Mouse (Mus musculus) heart, embryonic 10.5 days (tissue): ENCODE results near the gene Ahcy. TPM values are rescaled to one million over a fixed set of nuclear protein-coding genes. Genes with fewer than 3 reads are reported as not detected.
A peak's percentile ranks its signal among the peaks of the same experiment; 100 is the strongest.
"Not testable (repeated sequence)": the region's sequence is repeated elsewhere in the genome, so short reads cannot be mapped to it uniquely, and the experiment has no call there.

Experiments used
- DNase-seq: peaks from one replicate; pipeline ENCODE4 v3.0.0-alpha.2; 2017; ENCODE audit warnings: low spot score
- H3K27ac ChIP-seq: fragments of 300-500 bp; sonication (generic); 2 replicates; pipeline ENCODE4 v1.5.1; 2016; ENCODE audit warnings: mild to moderate bottlenecking
- H3K27me3 ChIP-seq: fragments of 300-500 bp; sonication (generic); 2 replicates; pipeline ENCODE4 v1.6.1; 2016; ENCODE audit warnings: mild to moderate bottlenecking; ENCODE audit not compliant: poor library complexity, insufficient read depth, severe bottlenecking
- H3K36me3 ChIP-seq: fragments of 300-500 bp; sonication (generic); 2 replicates; pipeline ENCODE4 v1.6.1; 2016; ENCODE audit warnings: mild to moderate bottlenecking, moderate library complexity
- H3K4me1 ChIP-seq: fragments of 300-500 bp; sonication (generic); 2 replicates; pipeline ENCODE4 v1.6.1; 2016; ENCODE audit warnings: mild to moderate bottlenecking
- H3K4me3 ChIP-seq: fragments of 300-500 bp; sonication (generic); 2 replicates; pipeline ENCODE4 v1.5.1; 2016; ENCODE audit warnings: mild to moderate bottlenecking, moderate library complexity
- H3K9me3 ChIP-seq: fragments of 300-500 bp; sonication (generic); 2 replicates; pipeline ENCODE4 v1.6.1; 2016; ENCODE audit warnings: mild to moderate bottlenecking, moderate library complexity
- WGBS: fragments of 180-500 bp; shearing (Covaris S2); methylation state at CpG from one replicate; pipeline ENCODE4 v1.1.7; 2016; 5-methylcytosine and 5-hydroxymethylcytosine counted together
- polyA plus RNA-seq: library from polyadenylated mRNA; unstranded; fragments of >200 nt; fragmentation: Nextera tagmentation; extraction: Ambion mirVana; gene quantifications from 2 replicates; pipeline ENCODE4 v1.2.1, GENCODE M21; 2016

Gene Ahcy
- polyA plus RNA-seq, 1 experiment from 2014 or later: 80.8 TPM

DNA sequence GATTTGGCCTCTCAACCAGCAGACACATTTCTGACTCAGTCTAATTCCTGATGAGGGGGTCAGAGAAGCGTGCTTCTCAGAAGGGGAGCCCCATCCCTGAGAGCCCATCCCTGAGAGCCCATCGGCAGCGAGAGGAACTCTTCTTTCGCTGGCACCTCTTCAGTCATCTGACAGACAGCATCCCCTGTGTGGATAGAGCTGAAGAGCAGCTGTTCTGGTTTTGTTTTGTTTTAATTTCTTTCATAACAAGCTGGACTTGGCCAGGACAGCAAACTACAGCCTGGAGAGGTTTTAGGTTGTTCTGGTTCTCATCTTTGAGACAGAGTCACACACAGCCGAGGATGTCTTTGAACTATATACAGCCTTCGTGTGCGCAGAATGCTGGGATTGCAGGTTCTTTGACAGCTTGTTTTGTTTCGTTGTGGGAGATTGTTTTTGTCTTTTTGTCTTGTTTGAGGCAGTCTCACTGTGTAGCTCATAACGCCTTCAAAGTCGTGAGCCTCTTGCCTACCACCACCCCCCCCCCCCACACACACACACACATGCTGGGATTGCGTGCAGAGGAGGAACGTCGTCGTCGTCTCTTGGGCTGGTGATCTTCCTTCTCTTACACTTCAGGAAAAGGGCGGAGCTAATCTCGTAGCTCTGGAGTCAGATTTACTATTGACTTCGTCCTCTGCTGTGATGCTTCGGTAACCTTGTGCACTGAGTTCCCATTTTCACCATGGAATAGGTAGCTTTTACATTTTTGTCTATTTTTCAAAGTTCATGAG, 41.2 kb downstream of the Ahcy start:
- Histone ChIP-seq H3K9me3 (0 out of 2 replicates have a peak, but pooled peaks cover 2% of the 10 kb centered on the region), H3K27ac (no peak overlapping the region), H3K27me3 (no peaks in the 10 kb centered on the region), H3K4me1 (peaks cover 10% of the 10 kb centered on the region; the same call in 1 of the 2 replicates), H3K36me3 (no peaks in the 10 kb centered on the region), H3K4me3 (no peak overlapping the region)
- no peak for DNase-seq
- WGBS: 36% methylated on average over 19 of the region's 19 CpGs

- WGBS: 69% methylated on average over 7 of the region's 7 CpGs
- no peak overlapping the region for H3K27ac ChIP-seq
- H3K27me3 ChIP-seq: no peaks in the 10 kb centered on the region
- H3K4me3 ChIP-seq: no peak overlapping the region
- peaks cover 10% of the 10 kb centered on the region; the same call in 1 of the 2 replicates for H3K4me1 ChIP-seq
- 0 out of 2 replicates have a peak, but pooled peaks cover 2% of the 10 kb centered on the region for H3K9me3 ChIP-seq
- no peak for DNase-seq
- H3K36me3 ChIP-seq: no peaks in the 10 kb centered on the region
Measured at GRCm38 (mm10) chr2:155030831-155031230, 43.5 kb downstream of the Ahcy start.

DNA sequence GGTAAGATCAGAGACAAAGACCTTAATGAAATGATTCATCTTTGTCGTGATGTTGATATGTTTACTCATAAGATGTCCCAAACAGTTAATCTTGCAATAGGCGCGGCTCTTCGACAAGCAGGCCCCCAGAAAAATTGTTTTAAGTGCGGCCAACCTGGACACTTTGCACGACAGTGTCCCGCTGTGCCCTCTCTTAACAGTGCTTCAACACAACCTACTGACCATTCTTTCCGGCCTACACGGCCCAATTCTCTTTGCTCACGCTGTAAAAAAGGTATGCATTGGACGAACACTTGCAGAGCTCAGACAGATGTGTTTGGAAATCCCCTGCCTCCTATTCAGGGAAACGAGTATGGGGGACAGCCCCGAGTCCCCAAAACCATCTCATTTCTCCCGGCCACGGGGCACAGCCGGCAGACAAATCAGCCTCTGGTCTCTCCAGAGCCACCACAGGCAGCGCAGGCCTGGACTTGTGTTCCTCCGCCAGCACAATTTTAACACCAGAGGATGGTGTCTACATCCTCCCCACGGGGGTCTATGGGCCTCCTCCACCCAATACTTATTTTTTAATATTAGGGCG, 54.0 kb downstream of the Ahcy start:
- 26% methylated on average over 20 of the region's 20 CpGs for WGBS
- not testable (repeated sequence) for DNase-seq, H3K27me3 ChIP-seq, H3K9me3 ChIP-seq, H3K4me1 ChIP-seq, H3K36me3 ChIP-seq, H3K27ac ChIP-seq, H3K4me3 ChIP-seq

DNA sequence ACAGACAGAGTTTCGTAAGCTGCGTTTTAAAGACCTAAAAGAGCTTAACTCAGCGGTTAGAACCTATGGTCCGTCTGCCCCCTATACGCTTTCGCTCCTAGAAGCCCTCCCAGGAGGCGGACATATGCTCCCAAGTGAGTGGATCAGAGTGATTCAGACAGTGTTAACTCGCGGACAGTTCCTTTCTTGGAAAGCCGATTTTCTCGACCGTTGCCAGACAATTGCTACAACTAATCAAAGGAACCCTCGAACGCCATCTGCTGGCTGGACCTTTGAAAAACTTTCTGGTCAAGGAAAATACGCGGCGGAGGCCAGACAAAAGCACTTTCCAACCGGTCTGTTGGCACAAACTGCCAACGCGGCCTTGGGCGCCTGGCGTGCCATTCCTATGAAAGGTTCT, 54.6 kb downstream of the Ahcy start:
- no peaks in the 10 kb centered on the region for H3K9me3 ChIP-seq
- peaks cover 9% of the 10 kb centered on the region; the same call in 1 of the 2 replicates for H3K27me3 ChIP-seq
- H3K4me3 ChIP-seq: peak overlapping the region; percentile 68
- DNase-seq: peak; percentile 91
- peak overlapping the region; percentile 80 for H3K27ac ChIP-seq
- H3K4me1 ChIP-seq: no peaks in the 10 kb centered on the region; the same call in 1 of the 2 replicates
- H3K36me3 ChIP-seq: no peaks in the 10 kb centered on the region
- WGBS: under 1% methylated on average over 22 of the region's 22 CpGs

GRCm38 (mm10) chr2:155018762-155019641, 55.3 kb downstream of the Ahcy start:
- no peaks in the 10 kb centered on the region; the same call in 1 of the 2 replicates for H3K4me1 ChIP-seq
- no peaks in the 10 kb centered on the region for H3K36me3 ChIP-seq
- H3K4me3 ChIP-seq: peak overlapping the region; percentile 68
- H3K27me3 ChIP-seq: peaks cover 9% of the 10 kb centered on the region; the same call in 1 of the 2 replicates
- DNase-seq: peak; percentile 87
- under 1% methylated on average over 38 of the region's 38 CpGs for WGBS
- H3K9me3 ChIP-seq: no peaks in the 10 kb centered on the region
- H3K27ac ChIP-seq: peak overlapping the region; percentile 80

- H3K9me3 ChIP-seq, H3K36me3 ChIP-seq, H3K4me1 ChIP-seq, DNase-seq: not testable (repeated sequence)
- H3K27ac ChIP-seq: peak within 1 kb of the TSS; percentile 80
- WGBS: under 1% methylated on average over 24 of the region's 26 CpGs
- peak within 1 kb of the TSS; percentile 68 for H3K4me3 ChIP-seq
- H3K27me3 ChIP-seq: peaks cover 12% of the 10 kb centered on the region; the same call in 1 of the 2 replicates
Measured at GRCm38 (mm10) chr2:155018251-155018755, 56.0 kb downstream of the Ahcy start, which contains the start of gene Gm14226. TSS of gene Gm14226 (plus strand) at chr2:155018266.

DNA sequence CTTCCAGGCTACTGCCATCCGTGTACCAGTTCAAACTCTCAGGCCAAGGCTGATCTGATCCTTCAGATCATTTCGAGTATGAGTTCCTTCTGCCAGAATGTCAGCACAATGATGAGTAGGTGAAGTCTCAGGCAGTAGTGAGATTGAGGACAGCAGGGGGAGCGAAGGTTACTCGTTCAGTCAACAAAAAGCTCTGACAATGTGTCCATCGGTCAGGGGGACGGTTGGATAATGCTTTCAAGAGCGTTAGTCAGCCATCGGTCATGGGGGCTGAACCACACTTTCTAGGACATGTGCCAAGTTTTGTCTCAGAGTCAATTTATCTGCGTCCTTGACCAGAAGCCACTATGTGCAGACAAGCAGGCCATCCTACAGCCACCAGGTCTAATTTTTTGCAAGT, 57.5 kb downstream of the Ahcy start:
- 17% methylated on average over 6 of the region's 9 CpGs for WGBS
- H3K27ac ChIP-seq, H3K36me3 ChIP-seq, H3K4me3 ChIP-seq, H3K9me3 ChIP-seq, DNase-seq, H3K4me1 ChIP-seq: not testable (repeated sequence)
- peaks cover 15% of the 10 kb centered on the region; the same call in 1 of the 2 replicates for H3K27me3 ChIP-seq

DNA sequence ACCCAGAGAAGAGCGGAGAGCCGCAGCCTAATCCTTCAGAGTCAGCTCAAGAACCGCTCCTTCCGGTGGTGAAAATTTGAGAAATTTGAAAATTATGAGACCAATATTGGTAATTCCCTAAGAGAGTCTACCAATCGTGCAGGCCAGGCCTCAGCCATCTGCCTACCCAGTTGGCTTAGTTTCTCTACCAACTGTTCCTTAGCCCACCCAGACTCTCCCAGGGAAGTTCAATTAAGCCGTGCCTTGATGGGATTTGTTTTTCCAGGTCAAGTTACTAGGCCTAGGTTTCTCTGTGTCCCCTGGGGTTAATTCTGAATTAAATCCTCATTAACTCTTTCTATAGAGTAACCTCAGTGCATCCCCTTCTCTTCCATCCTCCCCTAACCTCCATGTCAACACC, 61.3 kb downstream of the Ahcy start:
- no peak for DNase-seq
- H3K4me1 ChIP-seq: no peaks in the 10 kb centered on the region
- H3K9me3 ChIP-seq: no peaks in the 10 kb centered on the region
- 0 out of 2 replicates have a peak, but pooled peaks cover 6% of the 10 kb centered on the region for H3K27me3 ChIP-seq
- 73% methylated on average over 6 of the region's 6 CpGs for WGBS
- no peaks in the 10 kb centered on the region for H3K36me3 ChIP-seq
- no peak overlapping the region for H3K4me3 ChIP-seq
- no peak overlapping the region for H3K27ac ChIP-seq

DNA sequence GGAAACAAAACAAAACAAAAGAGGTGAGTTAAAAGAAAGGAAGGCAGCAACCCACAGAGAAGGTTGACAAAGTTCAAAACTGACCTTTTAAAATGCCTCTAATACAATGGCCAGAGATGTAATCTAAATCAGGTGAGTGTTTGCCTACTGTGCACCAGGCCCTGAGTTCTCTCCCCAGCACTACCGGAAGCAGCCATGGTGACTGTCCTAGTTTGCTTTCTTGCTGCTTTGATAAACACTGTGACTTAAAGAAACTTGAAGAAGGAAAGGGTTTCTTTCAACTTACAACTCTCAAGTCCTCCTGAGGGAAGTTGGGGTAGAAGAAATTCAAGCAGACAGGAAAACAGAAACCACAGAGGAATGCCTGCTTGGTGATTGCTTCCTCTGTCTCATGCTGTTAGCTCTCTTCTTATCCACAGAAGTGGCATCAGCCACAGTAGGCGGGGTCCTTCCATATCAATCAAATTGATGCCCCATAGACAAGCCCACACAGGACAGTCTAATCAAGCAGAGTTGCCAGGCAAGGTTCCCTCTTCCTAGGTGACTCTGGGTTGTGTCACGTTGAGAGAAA, 63.1 kb downstream of the Ahcy start:
- WGBS: 25% methylated on average over 3 of the region's 3 CpGs
- Histone ChIP-seq H3K4me1 (no peaks in the 10 kb centered on the region), H3K36me3 (no peaks in the 10 kb centered on the region), H3K4me3 (no peak overlapping the region), H3K9me3 (no peaks in the 10 kb centered on the region), H3K27ac (no peak overlapping the region), H3K27me3 (0 out of 2 replicates have a peak, but pooled peaks cover 6% of the 10 kb centered on the region)
- DNase-seq: no peak

Other genes with a start within 250 kb of the Ahcy start
- 81.0 and 84.0 TPM in 2 replicates for gene Eif2s2, start 181.6 kb downstream of the Ahcy start, polyA plus RNA-seq
- gene Gm14226, start 56.2 kb downstream of the Ahcy start, polyA plus RNA-seq: 2.7 and 12.6 TPM in 2 replicates
- 43.9 and 45.1 TPM in 2 replicates for gene Itch, start 59.0 kb upstream of the Ahcy start, polyA plus RNA-seq
- gene Dynlrb1, start 162.0 kb upstream of the Ahcy start, polyA plus RNA-seq: 380 and 389 TPM in 2 replicates
- 140 and 172 TPM in 2 replicates for gene Map1lc3a, start 201.8 kb upstream of the Ahcy start, polyA plus RNA-seq